Mouse (Mus musculus): Measurements from ENCODE around the gene Smpd2.

GRCm38 (mm10) chr10:41537983-41538330 is 47.8 kb upstream of the Smpd2 start:
- TF ChIP-seq CTCF (conservative IDR thresholded peaks at IDR 0.05; ENCODE audit: low read length), result no peak
- no peak for TF ChIP-seq NANOG (IDR thresholded peaks at IDR 0.05; ENCODE audit: borderline replicate concordance, low read length)
